8 mouse cellular contexts compared by ENCODE assay signal in the genomic region with DNA sequence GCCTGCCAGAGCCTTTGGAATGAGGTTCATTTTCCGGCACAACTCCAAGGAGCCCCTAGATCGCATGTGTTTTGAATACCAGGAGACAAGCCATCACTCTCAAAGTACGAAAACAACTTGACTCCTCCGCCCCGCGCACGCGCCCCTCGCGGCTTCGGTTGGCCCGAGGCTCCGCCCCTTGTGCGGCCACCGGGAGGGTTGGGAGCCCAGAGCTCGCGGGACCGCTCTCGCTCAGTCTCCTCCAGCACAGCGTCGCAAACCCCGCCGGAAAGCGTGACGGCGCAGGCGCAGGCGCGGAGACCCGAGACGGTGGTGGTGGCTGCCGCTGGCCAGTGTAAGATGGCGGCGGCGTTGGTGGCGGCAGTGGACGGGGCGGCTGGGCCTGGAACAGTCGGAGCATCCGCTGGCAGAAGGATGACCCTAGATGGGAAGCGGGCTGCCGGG. TPM values are rescaled to one million over a fixed set of nuclear protein-coding genes. Genes with fewer than 3 reads are reported as not detected.
A peak's percentile ranks its signal among the peaks of the same experiment; 100 is the strongest.
DNase-seq lines count a peak whose midpoint lies in the region; ATAC-seq and TF ChIP-seq lines count a peak whose summit lies in the region.

A gene (plus strand): TSS at position 250 of the 444 bp plus-strand sequence.

- H3K4me2 ChIP-seq in embryonic facial prominence, embryonic 15.5 days (replicated peaks): peak within 1 kb of the TSS; percentile 58
- H3K4me2 ChIP-seq in limb, embryonic 14.5 days (replicated peaks; ENCODE audit: low read depth, low read length, severe bottlenecking): peak within 1 kb of the TSS; percentile 57
- peak within 1 kb of the TSS; percentile 85 for H3K4me2 ChIP-seq in midbrain, postnatal 0 days (ENCODE audit: low read depth, low read length, poor library complexity, severe bottlenecking)

- peaks cover 15% of the 10 kb centered on the region for H3K36me3 ChIP-seq in embryonic facial prominence, embryonic 15.5 days
- H3K36me3 ChIP-seq in limb, embryonic 14.5 days (ENCODE audit: control insufficient read depth, insufficient read depth, low read length): peaks cover 25% of the 10 kb centered on the region
- H3K36me3 ChIP-seq in midbrain, postnatal 0 days (ENCODE audit: insufficient read depth, low read length): no peaks in the 10 kb centered on the region

- peak; percentile 96 for DNase-seq in 416B (ENCODE audit: low read depth)
- peak; percentile 98 for DNase-seq in heart, adult 8-10 months (ENCODE audit: low spot score)
- DNase-seq in kidney, adult 9 months: peak; percentile 98
- peak; percentile 96 for DNase-seq in limb, embryonic 14.5 days (ENCODE audit: low spot score)
- peak; percentile 96 for DNase-seq in midbrain, postnatal 0 days (ENCODE audit: low spot score)
- peak; percentile 97 for DNase-seq in spleen, postnatal 14 days (ENCODE audit: low spot score in 2 of 2)

- H3K9me3 ChIP-seq in embryonic facial prominence, embryonic 15.5 days (replicated peaks): no peaks in the 10 kb centered on the region
- H3K9me3 ChIP-seq in limb, embryonic 14.5 days (ENCODE audit: control insufficient read depth, low read length): no peaks in the 10 kb centered on the region
- H3K9me3 ChIP-seq in midbrain, postnatal 0 days (ENCODE audit: low read length): no peaks in the 10 kb centered on the region

- under 1% methylated on average over 41 of the region's 42 CpGs for WGBS in bone marrow, adult 2 months
- under 1% methylated on average over 32 of the region's 42 CpGs for WGBS in embryonic facial prominence, embryonic 15.5 days
- under 1% methylated on average over 30 of the region's 42 CpGs for WGBS in limb, embryonic 14.5 days
- WGBS in midbrain, postnatal 0 days: under 1% methylated on average over 40 of the region's 42 CpGs

- H3K27me3 ChIP-seq in embryonic facial prominence, embryonic 15.5 days: no peaks in the 10 kb centered on the region
- H3K27me3 ChIP-seq in limb, embryonic 14.5 days (ENCODE audit: control insufficient read depth, insufficient read depth, low read length): no peaks in the 10 kb centered on the region
- H3K27me3 ChIP-seq in midbrain, postnatal 0 days (ENCODE audit: insufficient read depth, low read length): no peaks in the 10 kb centered on the region

- peak within 1 kb of the TSS; percentile 99 for H3K9ac ChIP-seq in embryonic facial prominence, embryonic 15.5 days
- peak within 1 kb of the TSS; percentile 100 for H3K9ac ChIP-seq in limb, embryonic 14.5 days (ENCODE audit: low read depth, low read length, severe bottlenecking)
- H3K9ac ChIP-seq in midbrain, postnatal 0 days (replicated peaks; ENCODE audit: low read length, poor library complexity, severe bottlenecking): peak within 1 kb of the TSS; percentile 98

- peak; percentile 98 for ATAC-seq in embryonic facial prominence, embryonic 15.5 days (ENCODE audit: insufficient number of reproducible peaks, low FRiP score, low TSS enrichment, low read depth)
- ATAC-seq in limb, embryonic 14.5 days (ENCODE audit: low FRiP score, low read depth): peak; percentile 99
- peak; percentile 100 for ATAC-seq in midbrain, postnatal 0 days (ENCODE audit: low FRiP score)

- TF ChIP-seq POLR2A in bone marrow, adult 2 months (IDR thresholded peaks at IDR 0.05; ENCODE audit: borderline replicate concordance, control insufficient read depth, low read depth, low read length): peak; percentile 99
- TF ChIP-seq POLR2A in limb, embryonic 14.5 days (IDR thresholded peaks at IDR 0.05; ENCODE audit: borderline replicate concordance, extremely low read depth, insufficient read depth, insufficient read length): peak; percentile 95

- peak within 1 kb of the TSS; percentile 92 for H3K4me3 ChIP-seq in bone marrow, adult 2 months (replicated peaks; ENCODE audit: control insufficient read depth, low read depth, low read length)
- H3K4me3 ChIP-seq in embryonic facial prominence, embryonic 15.5 days (replicated peaks): peak within 1 kb of the TSS; percentile 94
- peak within 1 kb of the TSS; percentile 99 for H3K4me3 ChIP-seq in limb, embryonic 14.5 days (replicated peaks; ENCODE audit: low read length)
- peak within 1 kb of the TSS; percentile 99 for H3K4me3 ChIP-seq in midbrain, postnatal 0 days (ENCODE audit: low read depth, low read length)

- H3K27ac ChIP-seq in bone marrow, adult 2 months (ENCODE audit: control insufficient read depth, insufficient read depth, low read depth, low read length, poor library complexity): peak within 1 kb of the TSS; percentile 92
- H3K27ac ChIP-seq in embryonic facial prominence, embryonic 15.5 days (replicated peaks): peak within 1 kb of the TSS; percentile 95
- peak within 1 kb of the TSS; percentile 97 for H3K27ac ChIP-seq in limb, embryonic 14.5 days (replicated peaks; ENCODE audit: low read depth, low read length)
- peak within 1 kb of the TSS; percentile 86 for H3K27ac ChIP-seq in midbrain, postnatal 0 days (ENCODE audit: low read depth, low read length)

- TF ChIP-seq CTCF in bone marrow, adult 2 months (IDR thresholded peaks at IDR 0.05; ENCODE audit: control insufficient read depth, insufficient read depth, low read length): no peak
- TF ChIP-seq CTCF in midbrain, postnatal 0 days (IDR thresholded peaks at IDR 0.05): no peak

- H3K4me1 ChIP-seq in bone marrow, adult 2 months (ENCODE audit: control insufficient read depth, insufficient read depth, low read length): no peaks in the 10 kb centered on the region
- H3K4me1 ChIP-seq in embryonic facial prominence, embryonic 15.5 days: peaks cover 23% of the 10 kb centered on the region; the same call in 1 of the 2 replicates
- H3K4me1 ChIP-seq in limb, embryonic 14.5 days (ENCODE audit: control insufficient read depth, insufficient read depth, low read length): peaks cover 6% of the 10 kb centered on the region; the same call in 1 of the 2 replicates
- peaks cover 15% of the 10 kb centered on the region for H3K4me1 ChIP-seq in midbrain, postnatal 0 days (ENCODE audit: insufficient read depth, low read length)

RNA-seq across cellular contexts. Expression of the gene that starts here (rescaled TPM):
- 56.2 and 72.7 TPM in 2 replicates for polyA plus RNA-seq in bone marrow, adult 2 months (2011; ENCODE audit: insufficient read depth, insufficient read length, low replicate concordance, missing spikeins)
- polyA plus RNA-seq in embryonic facial prominence, embryonic 15.5 days (2015; fragmentation: Nextera tagmentation; extraction: Ambion mirVana): 135 and 140 TPM in 2 replicates
- total RNA-seq in heart, adult 8-10 months (2022): 100 to 1,000 TPM; 120 to 132 (median 125) TPM
- polyA plus RNA-seq in limb, embryonic 14.5 days (2012; rRNA removed): 120 TPM in 2 replicates
- polyA plus RNA-seq in limb, embryonic 14.5 days (2014; fragmentation: Nextera tagmentation; extraction: Ambion mirVana): 121 and 131 TPM in 2 replicates
- 64.6 and 72.8 TPM in 2 replicates for total RNA-seq in midbrain, postnatal 0 days (2014; rRNA removed)
- 66.8 and 67.6 TPM in 2 replicates for polyA plus RNA-seq in midbrain, postnatal 0 days (2015; fragmentation: Nextera tagmentation; extraction: Ambion mirVana)

Comparison
In these comparisons a context has a peak if more than half of its experiments do, and no peak if none do; other contexts are left out.
1. Peak in every context shown above with its lines: DNase-seq, ATAC-seq, H3K4me3 ChIP-seq and H3K27ac ChIP-seq.